Mouse (Mus musculus) WW6 (cell line): ENCODE measurements at regions not wholly inside any gene's neighbourhood (a gene's known extent, or its start where the extent isn't known, plus 50 kb on each side); places are given as distances from the start of the nearest gene placed in this dataset.

Experiments used
- DNase-seq: peaks from one replicate; pipeline ENCODE4 v3.0.0-alpha.2; 2013; ENCODE audit warnings: low read depth, low spot score

DNA sequence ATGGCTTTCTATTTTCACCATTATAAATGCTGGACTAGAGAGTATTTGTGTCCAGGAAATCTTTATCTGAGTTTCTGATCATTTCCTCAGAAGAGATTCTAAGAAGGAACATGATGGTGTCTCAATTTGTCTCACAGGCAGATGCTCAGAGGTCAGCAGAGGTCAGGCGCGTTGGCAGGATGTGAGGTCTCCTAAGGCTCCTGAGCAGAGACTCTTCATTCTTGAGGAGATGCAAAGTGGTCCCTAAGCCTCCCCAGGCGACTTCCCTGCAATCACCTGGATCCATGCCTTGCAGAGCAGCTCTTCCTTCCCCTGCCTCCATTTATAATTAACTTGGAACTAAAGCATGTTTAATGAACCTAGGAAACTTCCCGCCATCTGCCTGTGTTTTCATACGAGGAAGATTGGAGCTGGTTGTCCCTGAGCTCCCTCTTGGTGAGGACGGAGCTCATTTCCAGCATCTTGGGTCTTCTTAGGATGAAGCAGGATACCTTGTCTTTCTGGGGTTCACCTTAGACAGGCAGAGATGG is 71.8 kb downstream of the Arf2 start:
- no peak for DNase-seq

DNA sequence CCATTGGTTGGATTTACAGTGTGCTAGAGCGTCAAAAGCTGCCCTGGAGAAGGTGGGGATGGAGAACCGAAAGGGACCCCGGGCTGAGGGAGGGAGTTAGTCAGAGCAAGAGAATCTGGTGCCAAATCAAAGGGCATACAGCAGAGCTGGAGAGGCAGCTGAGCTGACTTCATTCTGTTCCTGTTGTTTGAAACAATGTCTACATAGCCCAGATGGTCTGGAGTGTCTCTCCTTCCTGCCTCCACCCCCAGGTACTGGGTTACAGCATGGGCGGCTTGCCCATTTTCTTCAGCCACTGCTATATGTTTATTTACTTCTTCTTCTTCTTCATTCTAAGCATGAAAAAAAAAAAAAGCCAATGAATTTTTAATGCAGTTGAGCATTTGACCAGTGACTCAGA is 78.7 kb downstream of the Arf2 start:
- DNase-seq = no peak

DNA sequence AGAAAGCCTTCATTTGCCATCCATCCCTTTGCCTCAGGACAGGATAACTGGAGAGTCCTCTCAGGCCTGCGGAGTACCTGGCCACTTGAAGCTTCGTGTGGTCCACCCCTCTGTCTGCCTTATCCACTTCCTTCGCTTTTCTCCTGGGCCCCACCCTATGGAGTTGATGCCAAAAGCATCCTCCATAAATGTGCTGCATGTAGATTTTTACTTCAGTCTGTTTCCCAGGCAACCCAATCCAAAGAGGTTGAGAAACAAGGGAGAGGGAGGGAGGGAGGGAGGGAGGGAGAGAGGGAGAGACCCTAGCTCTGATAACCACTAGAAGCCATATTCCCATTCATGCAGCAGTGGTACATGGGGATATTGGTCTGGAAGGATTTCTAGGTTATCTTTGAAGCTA is 80.7 kb upstream of the Crhr1 start:
- DNase-seq = no peak

DNA sequence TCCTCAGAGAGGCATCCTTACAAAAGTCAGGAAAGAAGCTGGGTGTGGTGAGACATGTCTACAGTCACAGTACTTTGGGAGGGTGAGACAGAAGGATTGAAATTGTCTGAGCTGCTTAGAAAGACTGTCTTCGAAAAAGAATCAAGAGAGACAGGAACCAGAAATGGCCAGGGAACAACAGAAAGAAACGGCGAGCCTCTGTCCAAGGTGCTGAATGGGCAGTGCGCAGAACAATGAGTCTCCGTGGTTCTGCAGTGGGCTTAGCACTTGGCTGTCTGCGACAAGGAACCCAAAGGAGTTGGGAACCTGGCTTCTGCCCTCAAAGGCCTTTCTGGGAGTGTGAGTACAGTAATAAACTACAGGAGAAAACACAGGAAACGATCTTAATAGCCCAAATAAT is 79.4 kb upstream of the Crhr1 start:
- peak; percentile 45 for DNase-seq

DNA sequence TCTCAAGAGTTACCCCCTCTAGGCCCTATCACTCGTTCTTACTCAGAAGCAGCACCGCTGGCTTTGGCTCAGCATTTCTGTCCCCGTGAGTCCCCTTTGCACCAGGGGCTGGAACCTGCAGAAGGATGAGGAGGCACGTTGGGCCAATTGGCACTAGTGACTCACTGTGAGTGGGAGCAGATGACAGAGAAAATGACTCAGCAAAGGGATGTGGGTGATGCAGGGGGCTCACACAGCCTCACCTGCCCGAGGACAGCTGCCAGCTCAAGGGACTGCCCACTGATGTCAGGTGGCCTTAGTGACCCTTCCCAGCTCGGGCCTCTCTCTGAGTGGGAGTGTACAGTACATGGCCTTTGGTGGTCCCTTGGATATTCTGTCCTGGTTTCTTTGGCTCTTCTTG is 76.7 kb upstream of the Crhr1 start:
- DNase-seq = no peak

DNA sequence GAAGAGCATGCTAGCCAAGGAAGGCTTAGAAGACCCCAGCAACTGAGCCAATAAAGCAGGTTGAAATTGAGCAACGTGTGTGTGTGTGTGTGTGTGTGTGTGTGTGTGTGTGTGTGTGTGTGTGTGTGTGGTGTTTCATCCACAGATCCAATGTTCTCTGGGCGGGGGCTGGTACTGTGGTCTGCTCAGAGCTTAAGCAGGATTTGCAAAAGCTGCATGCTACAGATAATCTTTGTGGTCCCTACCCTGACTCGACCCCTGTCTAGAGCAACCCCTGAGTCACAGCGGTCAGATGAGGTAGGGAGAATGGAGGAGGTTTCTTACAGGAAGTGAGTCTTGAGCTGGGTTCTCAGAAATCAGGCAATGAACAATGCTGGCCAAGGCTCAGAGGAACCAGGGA is 75.6 kb upstream of the Crhr1 start:
- no peak for DNase-seq

DNA sequence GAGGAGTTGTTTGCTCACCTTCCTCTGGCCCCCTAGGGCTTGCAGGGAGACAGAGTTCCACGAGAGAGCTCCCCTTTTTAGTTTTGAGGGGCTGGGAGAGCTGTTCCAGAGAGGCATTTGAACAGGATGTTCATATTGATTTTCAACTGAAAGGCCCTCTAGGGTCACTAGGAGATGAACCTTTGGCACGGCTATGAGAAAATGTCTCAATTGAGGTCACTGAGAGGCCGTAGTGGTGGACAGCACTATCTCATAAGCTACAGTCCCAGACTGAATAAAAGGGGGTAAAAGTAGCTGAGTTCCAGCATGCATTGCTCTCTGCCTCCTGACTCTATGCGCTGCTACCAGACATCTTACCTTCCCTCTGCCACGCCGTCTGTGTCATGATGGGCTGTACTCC is 74.1 kb upstream of the Crhr1 start:
- DNase-seq = no peak

DNA sequence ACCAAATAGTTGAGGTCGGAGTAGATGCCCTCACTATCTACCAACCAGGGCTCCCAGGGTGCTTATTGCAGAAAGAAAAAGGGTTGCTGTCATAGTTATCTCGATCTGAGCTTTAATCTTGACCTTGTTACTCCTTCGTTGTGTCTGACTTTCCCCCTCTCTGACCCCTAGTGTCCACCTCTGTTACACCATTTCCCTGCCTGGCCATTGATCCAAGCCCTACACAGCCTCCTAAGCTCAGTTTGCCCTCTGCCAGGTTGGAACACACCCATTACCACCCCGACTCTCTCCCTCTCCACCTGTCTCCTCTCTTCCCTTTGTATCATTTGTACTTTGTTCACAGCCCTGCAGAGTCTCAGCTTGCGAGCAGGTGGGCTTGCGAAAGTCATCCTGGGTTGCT is 73.6 kb upstream of the Crhr1 start:
- DNase-seq = no peak

DNA sequence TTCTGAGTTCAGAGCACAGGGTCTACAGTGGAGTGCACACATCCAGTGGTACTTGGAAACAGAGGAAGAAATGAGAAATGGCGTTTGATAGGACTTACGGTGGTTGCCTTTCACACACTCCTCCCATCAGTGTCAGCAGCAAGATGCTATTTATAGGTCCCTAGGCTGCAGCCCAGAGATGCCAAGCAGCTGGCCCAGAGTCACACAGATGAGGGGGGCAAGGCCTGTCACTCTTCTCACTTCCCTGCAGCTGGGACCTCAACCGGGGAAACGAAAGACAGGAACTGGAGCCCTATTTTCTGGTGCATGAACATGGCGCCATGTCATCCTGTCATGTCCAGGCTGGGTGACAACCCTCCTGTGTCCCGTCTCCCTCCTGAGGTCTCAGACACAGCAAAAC is 71.3 kb upstream of the Crhr1 start:
- DNase-seq = no peak

DNA sequence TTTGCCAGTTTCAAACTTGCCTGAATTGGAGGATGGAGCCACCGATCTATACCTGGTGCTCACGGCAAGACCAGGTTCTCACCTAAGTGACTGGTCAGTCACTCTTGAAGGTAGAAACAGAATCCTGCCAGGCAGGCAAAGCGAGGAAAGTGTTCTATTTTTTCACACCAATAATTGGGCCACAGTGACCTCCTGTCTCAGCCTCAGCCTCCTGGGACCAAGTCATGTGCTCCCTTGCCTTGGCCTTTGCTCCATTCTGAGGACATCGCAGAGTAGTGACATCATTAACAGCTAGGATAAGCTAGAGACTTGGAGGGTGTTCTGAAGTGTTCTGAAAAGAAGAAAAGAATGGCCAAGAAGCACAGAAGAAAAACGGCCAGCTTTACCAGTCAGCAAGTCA is 67.5 kb upstream of the Crhr1 start:
- no peak for DNase-seq

DNA sequence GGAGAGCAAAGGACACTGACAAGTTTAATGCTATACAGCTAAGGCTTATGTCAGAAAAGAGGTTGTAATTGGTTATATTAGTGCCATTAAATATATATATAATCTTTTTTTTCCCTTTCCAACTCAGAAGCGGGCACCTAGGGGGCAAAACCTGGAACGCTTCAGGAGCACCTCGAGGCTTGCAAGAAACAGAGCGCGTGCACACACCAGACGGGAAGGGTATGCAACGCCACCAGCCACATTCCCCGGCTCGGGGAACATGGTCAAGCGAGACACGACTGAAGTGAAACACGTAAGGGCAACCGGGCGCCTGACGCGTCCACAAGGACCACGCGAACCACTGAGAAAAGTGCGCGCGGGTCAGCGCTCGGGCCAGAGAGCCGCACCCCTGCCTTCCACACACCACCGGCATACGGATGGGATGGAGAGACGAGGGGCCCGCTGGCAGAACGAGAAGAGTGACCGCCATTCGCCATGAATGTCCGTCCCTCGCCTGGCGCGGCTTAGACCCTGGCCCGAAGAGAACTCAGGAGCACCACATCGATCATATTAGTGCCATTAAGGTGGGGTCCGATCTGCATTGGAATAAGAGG is 60.0 kb upstream of the Crhr1 start:
- DNase-seq = no peak

DNA sequence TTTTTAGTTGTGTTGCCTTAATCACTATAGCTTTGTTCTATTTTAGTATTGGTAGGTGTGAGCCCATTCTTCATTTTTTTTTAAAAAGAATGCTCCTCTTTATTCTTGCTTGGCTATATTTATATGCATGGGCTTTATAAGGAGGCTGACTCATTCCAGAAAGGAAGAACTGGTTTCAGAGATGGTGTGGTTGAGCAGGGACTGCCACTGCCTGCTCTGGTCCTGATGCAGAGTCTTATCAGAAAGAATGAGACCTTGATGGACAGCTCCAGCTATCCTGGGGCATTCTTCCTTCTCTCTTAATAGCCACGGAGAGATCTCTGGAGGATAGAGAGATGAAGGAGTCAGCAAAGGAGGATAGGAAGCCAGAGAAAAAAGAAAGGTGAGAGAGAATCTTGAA is 57.9 kb upstream of the Crhr1 start:
- no peak for DNase-seq

DNA sequence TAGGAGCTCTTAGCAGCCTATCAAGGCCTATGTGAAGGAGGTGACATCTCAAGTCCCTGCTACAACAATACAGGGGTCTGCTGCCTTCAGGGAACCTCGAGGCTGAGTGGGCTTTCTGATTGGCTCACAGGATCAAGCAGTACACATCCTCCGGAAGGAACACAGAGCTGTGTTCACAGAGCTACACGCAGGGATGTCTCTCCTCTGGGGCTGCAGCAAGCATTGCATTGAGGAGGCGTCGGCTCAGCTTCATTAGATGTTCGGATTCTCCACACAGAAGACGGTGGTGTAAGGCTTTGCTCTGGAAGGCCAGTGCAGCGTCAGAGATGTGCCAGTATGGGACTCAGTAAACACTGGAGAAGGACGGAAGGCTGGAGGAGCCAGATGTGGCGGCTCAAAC is 57.3 kb upstream of the Crhr1 start:
- DNase-seq = no peak

DNA sequence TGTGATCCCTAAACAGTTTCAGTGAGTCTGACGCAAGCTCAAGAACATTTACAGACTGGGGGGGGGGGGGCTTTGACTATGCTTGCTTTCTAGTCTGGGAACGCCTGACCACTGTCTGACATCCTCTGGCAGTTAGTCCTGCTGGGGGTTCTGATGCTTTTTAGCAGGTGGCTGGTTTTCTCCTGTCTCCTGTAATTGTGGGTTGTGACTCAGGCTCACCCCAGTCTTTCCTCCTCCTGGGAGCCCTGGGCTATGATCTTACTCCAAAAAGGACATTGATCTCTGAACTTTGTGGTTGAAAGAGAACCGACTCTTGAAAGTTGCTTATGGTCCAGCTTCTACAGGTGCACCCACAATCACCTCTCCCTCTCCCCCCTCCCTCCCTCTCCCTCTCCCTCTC is 50.6 kb upstream of the Crhr1 start:
- no peak for DNase-seq
